Mouse (Mus musculus): Measurements from ENCODE around the gene Pmm1. TPM values are rescaled to one million over a fixed set of nuclear protein-coding genes. Genes with fewer than 3 reads are reported as not detected.
"Not testable (repeated sequence)": the region's sequence is repeated elsewhere in the genome, so short reads cannot be mapped to it uniquely, and the experiment has no call there.

Gene Pmm1
- total RNA-seq (2021) (10 to 100 TPM; 70.6 to 74.8 TPM), polyA plus RNA-seq (2012; rRNA removed) (114 and 118 TPM in 2 replicates)
- long read RNA-seq, transcript Pmm1-201 (8 exons, 1,300 nt), result major isoform, 69 of 109 reads
- long read RNA-seq, partial matches to known transcripts, result 3 of 109 reads
- long read RNA-seq, other reads (novel, unspliced or antisense), result 36 of 109 reads

DNA sequence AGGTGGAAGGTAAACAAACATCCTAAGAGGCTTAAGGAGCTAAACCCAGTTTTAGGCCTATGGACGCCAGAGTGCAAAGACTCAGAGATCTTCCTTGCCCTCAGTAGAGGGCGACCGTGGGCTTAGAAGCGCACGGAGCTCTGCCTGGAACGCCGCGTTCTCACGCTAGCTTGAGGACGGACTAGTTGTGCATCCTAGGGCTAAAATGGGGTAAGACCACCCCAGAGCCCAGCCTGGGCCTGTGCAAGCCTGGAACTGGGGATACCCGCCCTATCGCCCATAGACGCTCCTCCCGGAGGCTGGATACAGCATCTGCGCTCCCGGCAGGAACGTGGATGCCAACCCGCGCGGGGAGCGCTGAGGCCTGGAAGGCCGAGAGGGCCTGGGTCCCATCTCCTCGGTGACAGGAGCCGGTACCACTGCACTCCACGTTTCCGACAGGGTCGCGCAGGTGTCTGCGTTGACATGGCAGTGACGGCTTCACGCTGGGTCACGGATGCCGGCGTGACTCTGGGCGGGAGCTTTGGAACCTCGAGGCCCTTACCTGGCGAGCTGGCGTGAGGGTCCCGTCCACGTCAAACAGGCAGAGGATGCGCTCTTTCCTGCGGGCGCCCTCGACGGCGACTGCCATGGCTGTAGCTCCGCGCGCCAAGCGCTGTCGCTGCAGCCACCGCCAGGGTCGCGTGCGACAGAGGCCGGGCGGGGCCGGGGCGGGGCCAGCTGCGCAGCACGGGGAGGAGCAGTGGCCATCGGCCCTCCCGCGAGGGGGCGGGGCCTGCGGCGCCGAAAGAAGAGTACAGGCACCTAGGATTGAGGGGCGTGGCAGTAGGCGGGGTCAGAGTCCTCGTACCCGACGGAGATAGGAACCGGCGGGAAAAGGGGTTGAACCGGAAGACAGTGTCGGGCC, at the start of gene Pmm1:
TSS of gene Pmm1 (minus strand) at position 760 of the 907 bp plus-strand sequence.
- peak; percentile 99 for DNase-seq

GRCm38 (mm10) chr15:82004257-82004656, 43.5 kb upstream of the Pmm1 start:
- no peak for DNase-seq

- peak; percentile 45 for DNase-seq
Measured at GRCm38 (mm10) chr15:81993992-81994391, 33.3 kb upstream of the Pmm1 start.

- peak; percentile 49 for DNase-seq
Measured at GRCm38 (mm10) chr15:81990549-81990948, 29.8 kb upstream of the Pmm1 start.

DNA sequence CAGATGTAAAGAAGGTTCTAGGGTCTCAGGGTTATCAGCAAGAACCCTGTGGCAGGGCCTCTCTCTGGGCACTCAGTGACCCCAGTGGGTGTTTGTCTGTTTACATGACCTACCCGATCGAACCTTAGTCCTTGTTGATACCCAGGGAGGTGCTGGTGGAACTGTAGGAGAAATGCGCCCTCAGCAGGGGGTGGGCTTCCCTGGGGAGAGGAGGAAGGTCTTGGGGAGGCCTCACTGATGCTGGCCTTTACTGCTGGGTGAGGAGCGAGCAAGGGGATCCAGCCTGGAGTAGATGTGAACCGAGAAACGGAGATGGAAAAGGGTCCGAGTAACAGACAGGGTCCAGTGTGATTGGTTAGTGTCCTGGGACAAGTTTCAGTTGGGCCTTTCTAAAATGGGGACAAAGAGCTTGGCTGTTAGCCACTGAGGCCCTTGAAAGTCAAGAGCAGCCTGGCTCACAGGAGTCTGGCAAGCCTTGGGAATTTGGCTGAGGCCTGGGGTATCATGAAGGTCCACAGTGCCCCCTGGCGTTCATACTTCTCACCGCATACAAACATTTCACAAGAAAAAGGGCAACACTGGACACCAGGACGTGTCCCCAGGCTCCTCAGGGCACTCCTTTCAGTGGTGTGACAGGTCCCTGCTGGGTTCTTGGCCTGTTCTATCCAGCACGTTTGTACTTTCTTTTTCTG, 28.8 kb upstream of the Pmm1 start:
- peak; percentile 93 for DNase-seq

DNA sequence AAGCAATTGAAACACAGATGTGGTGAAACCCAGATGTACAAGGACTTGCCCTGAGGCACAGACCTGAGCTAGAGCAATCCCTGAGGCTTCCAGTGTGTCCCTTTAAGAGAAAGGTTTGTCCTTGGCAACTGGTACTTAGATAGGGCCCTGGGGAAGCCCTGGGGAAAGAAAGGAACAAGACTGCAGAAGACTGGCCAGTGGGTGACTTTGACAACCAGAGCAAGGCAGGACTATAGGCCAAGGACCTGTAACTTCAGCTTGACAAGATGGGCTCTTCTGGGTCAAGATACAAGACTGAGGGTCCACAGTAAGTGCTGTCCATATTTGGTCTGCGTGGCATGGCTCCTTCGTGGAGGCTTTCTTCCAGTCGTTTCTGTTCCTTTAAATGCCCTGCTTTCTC, 26.9 kb upstream of the Pmm1 start, which contains the start of gene Xrcc6:
TSS of gene Xrcc6 (plus strand) at position 190 of the 400 bp plus-strand sequence.
- DNase-seq, result no peak

DNA sequence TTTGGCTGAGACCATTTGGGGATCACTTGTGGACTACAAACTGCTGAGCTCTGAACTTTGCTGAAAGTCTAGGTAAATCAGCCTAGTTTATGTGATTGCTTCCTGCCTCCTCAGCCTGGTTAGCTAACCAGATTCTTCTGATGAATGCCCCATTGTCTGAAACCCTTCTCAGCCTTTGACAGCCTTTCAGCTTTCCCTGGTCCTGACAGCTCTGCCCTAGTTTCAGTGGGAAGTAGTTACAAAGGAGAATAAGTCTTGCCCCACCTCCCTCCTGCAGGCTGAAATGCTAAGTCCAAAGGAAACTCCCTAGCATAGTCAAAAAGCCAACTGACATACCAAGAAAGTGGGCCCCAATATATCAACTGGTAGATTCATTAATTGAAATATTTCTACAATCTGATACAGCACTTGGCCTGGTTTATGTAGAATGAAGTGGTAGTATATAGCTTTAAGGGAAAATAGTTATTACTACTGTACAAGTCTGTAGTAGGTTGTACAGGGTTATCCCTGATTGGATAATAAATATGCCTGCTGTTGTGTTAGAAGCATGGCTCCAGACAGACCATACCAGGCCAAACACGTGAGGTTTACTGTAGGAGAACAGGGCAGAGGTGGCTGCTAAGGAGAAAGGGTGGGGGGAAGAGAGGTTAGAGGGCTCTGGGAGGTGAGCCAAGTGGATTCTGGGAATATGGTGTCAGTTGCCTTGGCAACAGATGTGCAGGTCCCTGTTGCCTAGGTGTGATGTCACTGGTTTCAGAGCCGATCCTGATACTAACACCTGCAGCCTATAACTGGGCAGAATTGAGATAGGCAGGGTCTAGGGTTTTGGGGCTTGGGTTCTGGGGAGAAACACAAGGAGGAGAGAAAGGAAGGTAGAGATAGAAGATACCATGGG, 24.8 kb upstream of the Pmm1 start:
- no peak for DNase-seq

GRCm38 (mm10) chr15:81982173-81982572, 21.4 kb upstream of the Pmm1 start:
- DNase-seq, result no peak

DNA sequence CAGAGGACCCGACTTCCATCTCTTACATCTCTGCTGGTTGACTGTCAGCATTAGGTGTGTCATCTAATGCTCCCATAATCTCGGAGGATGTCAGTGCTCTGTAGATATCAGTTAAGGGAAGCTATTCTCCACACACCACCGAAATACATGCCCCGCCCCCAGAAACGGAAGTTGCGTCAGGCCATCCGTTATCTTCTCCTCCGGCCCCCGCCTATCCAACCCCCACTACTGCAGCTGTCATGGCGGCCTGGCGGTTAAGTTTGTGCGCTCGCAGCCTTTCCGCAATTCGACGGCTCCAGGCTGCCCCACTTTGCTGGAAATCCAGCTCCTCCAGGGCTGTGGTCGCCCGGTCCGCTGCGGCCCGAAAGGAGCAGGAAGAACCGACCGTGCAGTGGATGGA, 19.6 kb upstream of the Pmm1 start, which contains the start of gene 1700029P11Rik:
TSS of gene 1700029P11Rik (plus strand) at position 220 of the 400 bp plus-strand sequence.
- no peak for DNase-seq

GRCm38 (mm10) chr15:81975156-81975555, 14.4 kb upstream of the Pmm1 start:
- not testable (repeated sequence) for DNase-seq

DNA sequence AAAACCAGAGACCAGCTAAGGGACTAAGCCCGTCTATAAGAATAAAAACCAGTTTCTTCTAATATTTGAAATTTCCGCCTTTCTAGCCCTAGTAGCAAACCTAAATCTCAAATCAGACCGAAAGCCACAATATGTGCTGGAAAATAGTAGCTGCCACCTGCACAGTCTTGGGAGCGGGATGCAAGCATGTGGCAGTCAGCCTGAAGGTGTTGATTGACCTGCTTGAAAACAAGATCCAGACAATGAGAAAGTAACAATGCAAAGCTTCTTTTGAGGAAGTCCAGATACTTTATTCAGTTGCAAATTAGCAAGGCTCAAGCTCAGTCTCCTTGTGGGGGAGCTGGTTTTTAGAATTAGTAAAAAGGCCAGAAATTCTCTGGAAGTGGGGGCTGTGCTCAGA, 9.8 kb upstream of the Pmm1 start:
- DNase-seq, result not testable (repeated sequence)

DNA sequence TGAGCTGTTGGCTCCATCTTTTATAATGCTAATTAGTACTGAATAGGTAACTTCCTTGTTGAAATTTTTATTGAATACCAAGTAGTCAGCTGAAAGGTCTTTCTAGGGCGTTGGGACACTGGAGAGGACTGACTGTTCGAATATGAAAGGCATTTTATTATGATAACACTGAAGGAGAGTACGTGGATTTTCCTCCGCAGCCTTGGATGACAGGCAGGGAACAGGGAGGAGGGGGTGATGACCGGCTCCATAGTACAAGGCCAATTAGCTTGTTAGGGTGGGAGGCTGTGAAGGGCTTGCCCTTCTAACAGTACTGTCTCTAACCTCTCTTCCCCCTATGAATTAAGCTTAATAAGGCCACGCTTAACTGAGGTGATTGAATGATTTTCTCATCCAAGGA, 8.9 kb upstream of the Pmm1 start:
- not testable (repeated sequence) for DNase-seq

DNA sequence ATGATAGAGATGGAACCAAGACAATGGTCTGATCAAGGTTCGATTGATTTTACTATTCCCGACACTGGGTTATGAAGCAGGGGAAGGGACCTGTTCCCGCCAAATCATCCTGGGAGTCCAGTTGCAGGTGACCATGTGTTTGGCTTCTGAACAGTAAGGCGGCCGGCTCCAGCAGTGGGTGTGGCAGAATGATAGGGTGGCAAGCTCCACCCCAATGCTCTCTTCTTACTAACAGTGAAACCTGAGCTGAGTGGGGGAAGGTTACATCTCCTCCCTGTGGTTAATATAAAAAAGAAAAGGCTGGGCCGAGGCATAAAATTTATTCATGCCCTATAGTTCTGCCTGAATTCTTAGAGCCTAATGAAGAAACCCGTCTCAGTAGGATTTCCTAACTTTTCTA, 8.4 kb upstream of the Pmm1 start:
- no peak for DNase-seq

DNA sequence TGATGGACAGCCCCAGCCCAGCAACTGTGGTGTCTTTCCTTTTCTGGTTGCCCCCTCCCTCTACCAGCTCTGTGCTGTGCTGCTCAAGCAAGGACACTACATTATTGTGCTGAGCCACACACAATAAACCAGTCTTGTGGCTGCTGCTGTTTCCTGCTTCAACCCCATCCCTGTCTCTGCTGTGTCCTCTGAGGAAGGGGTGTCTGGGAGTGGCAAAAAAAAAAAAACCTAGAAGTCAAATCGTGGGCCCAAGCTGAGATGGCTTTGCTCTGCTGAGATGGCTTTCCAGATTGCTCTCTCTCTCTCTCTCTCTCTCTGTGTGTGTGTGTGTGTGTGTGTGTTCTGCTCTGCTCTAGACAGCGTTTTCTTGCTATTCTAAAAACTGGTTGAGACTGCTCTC, 7.7 kb upstream of the Pmm1 start:
- DNase-seq, result no peak

DNA sequence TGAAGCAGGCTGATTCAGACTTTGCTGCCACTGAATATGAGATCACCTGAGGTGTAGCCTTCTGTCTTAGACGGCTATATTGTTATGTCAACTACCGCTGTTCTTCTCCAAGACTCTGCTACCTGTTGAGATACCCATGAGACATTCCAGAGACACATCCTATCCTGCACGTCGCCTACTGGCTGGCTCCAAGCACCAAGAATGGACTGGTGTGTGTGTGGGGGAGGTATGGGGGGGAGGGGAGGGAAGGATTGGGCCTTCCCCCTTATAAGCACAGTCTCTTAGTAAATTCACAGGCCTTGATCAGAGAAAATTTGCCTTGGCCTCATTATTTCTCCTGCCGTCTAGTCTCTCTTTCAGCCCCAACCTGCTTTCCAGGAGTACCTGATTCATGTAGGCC, 7.1 kb upstream of the Pmm1 start:
- no peak for DNase-seq

DNA sequence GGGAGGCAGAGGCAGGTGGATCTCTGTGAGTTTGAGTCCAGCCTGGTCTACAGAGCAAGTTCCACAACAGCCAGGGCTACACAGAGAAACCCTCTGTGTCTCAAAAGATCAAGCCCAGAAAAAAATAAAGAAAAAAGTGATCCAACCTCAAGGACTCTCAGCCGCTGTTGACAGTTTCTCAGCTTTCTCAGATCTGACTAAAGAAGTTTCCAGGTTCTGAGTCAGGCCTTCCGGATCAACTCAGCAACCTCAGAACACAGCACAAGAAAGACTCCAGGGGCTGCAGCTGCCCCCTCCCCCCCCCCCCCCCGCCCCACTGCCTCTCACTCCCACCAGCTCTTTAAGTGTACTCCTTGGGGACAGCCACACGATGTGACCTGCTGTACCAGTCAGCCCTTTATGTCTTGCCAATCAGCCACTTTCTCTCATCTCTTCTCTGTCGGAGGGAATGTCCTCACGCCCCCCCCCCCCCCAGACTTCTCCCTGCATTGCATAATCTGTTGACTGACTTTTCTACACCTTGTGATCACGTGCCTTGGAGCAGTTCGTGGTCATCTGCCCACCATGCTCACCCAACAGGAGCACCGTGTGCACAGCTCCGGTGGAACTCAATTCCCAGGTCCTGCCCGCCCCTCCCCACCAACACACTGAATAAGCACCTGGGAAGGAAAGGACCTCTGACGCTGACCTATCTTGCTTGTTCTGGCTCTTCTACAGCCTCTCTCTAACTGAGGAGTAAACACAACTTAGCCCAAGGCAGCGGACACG, 5.5 kb upstream of the Pmm1 start:
- DNase-seq, result no peak

DNA sequence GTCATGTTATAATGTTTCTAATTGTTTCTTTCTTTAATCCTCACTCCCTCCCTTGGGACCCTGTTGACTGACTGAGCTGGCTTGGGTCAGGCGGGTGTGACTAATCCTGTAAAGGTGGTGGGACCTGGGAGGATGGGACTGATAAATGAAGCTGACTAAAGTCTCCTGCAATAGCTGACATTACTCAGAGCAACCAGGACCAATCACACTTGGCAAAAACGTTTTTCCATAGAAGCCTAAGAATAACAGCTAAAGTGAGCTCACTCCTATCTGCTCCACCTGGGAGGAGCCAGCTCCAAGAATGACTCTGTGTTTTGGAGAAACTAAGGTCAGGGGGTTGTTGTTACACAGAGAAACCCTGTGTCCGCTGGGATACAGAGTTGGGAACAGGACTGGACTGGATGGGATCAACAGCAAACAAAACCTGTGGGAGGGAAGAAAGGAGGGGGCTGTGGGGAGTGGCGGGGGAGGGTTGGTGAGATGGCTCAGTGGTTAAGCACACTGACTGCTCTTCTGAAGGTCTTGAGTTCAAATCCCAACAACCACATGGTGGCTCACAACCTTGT, 4.3 kb upstream of the Pmm1 start:
- DNase-seq, result peak; percentile 54

DNA sequence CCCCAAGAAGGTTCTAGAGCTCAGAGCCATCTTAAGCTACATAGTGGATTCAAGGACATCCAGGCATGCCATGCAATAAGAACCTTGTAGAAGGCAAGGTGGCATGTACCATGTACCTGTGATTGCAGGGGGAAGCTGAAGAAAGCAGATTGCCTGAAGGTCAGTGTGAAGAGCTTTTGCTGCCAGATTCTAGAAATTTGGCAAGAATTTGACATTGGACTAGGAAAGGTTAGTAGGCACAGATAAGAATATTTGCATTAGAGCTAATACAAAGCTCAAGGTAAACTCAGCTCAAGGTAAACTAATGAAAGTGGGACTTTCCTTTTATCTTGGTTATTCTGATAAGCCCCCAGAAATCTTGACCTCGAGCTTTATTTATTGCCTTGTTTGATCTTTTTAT, 3.5 kb upstream of the Pmm1 start:
- no peak for DNase-seq

GRCm38 (mm10) chr15:81961078-81961451, 335 bp upstream of the Pmm1 start:
- no peak for DNase-seq

DNA sequence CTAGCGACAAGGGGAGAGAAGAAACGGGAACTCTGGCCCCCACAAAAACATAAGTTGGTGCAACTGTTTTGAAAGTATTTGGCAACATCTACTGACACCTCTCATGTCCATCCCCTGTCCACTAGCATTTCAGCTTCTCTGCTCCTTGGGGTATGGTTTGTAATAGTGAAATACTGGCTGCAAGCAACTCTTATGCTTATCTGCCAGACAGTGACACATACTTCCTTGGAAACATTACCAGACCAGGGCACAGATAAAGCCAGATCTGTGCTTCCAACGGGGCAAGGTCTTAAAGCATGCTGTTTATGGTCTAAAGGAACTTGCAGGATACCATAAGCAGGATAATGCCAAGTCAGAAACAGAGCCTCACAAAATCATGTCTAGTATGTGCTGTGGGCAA, 1.8 kb downstream of the Pmm1 start:
- DNase-seq, result peak; percentile 41

DNA sequence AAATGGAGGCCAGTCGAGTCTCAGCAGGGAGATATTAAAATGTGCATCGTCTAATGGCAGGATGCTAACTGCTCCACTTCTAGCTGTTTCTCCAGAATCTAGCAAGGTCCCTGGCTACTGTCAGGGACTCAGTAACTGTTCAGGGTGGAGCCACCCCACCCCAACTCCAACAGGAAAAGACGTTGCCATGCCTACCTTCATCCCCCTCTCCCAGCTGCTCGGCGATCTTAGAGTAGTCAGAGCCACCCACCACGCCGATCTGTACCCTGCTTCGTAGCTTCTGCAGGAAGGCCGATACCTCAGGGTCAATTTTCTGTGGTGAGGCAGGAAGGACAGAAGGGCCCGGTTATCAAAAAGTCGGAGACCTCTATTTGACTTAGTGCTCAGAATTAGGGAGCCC, 3.1 kb downstream of the Pmm1 start:
- no peak for DNase-seq

Data from adrenal gland, adult 2 months (tissue).